Mouse (Mus musculus) cerebellum, adult 9-10 months (tissue): ENCODE data around the gene Rnf220.

ENCODE experiments used
- DNase-seq: peaks from one replicate; pipeline ENCODE4 v3.0.0; 2022

Gene Rnf220

DNA sequence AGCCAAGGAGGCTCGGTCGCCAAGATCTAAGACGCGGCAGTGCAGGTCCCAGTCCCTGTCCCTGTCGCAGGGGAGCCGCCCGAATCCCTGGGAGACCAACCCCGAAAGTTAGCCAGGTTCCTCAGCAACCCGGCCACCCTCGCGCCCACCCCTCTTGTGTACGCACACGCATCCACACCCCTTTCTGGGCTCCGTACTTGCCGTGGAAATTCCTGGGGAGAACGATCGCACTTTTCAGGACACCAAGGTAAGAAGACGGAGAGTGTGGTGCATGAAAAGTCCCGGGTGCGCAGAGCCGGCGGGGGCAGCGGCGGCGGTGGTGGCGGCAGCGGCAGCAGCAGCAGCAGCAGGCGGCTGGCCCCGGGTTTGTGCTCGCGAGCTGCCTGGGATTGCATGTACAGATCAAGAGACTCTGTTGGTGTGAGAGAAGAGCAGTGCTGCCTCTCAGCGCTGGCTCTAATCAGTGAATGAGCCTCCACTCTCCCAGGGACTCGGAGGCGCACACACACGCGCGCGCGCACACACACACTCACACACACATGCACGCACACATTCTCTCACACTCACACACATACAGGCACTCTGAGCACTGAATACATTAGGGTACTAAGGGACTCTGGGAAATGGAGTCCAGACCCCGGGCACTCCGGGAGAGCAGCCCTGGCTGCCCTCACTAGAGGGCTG is at the start of gene Rnf220:
TSS of gene Rnf220 (minus strand) at position 571 of the 684 bp plus-strand sequence.
- no peak for DNase-seq

DNA sequence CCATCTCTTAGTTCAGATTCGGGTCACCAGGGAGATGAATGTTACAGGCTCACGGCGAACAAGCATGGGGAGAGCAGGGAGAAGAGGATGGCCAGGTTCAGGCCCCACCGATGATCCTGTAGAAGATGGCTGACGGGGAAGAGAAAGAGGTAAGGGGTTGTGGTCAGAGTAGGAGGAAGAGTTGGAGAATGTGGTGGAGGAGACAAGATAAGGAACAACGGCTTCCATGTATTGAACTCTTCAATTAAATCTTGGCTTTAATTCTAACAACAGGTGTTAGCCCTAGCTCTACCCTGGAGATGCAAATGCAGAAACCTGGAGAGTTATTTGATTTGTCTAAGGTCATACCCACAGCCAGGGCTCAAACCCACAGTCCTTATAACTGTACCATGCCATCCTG is 49.8 kb upstream of the Rnf220 start:
- DNase-seq, result no peak

DNA sequence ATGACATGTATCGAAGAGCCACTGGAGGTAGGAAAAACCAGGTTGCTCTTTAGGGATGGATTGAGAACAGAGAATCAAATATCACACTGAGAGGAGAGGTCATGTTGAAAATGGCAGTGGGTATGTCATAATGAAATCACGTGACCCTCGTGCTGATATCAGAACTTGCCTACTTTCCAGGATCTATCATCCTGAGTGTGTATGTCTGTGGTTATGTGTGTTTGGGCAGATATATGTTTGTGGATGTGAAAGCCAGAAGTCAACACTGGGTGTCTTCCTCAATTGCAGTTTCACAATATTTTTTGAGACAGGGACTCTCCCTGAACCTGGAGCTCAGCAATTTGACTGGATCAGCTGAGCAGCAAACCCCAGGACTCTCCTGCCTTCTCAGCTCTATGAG is 48.6 kb upstream of the Rnf220 start:
- DNase-seq, result no peak

DNA sequence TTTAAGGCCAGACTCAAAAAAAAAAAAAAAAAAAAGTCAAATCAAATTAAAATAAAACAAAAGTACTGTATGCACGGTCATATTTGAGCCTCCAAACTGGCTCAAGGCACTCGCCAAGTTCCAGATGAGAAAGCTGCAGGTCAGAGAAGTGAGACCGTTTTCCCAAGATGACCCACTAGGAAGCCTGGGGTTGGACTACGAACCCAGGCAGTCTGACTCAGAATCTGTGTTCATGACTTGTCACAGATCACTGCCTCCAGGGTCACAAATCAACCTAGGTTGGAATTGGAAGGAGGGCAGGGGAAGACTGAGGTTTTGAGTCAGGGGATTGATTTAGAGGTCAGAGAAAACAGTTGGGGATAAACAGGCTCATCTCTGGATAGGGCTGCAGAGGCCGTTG is 43.7 kb upstream of the Rnf220 start:
- DNase-seq, result no peak

DNA sequence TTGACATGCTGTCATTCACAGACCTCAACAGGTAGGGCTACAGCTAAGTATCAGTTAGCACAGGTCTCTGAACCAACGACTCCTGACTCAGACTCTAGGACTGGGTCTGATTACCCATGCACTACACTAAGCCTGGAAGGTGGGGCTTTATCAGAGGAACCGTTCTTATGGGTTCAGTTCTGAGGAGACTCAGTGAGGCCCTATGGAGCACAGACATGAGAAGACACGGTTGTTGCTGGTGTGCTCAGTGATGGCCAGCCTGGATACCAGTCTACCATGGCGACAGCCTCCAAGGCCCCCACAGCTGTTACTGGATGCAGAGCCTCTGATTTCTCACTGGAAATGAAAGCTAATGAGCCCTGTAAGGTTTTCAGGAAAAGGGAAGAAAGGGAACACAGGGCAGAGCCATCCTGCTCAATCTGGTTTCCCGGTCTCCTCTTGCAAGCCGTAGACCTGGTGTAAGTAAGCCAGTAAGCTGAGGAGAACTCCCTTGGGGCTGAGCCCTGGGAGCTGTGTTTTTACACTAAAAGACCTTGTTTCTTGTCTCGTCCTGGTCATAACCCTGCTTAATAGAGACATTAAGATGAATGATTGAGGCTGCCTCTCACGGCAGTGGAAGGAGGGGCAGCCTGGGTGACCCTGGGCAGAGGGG is 42.6 kb upstream of the Rnf220 start:
- no peak for DNase-seq

DNA sequence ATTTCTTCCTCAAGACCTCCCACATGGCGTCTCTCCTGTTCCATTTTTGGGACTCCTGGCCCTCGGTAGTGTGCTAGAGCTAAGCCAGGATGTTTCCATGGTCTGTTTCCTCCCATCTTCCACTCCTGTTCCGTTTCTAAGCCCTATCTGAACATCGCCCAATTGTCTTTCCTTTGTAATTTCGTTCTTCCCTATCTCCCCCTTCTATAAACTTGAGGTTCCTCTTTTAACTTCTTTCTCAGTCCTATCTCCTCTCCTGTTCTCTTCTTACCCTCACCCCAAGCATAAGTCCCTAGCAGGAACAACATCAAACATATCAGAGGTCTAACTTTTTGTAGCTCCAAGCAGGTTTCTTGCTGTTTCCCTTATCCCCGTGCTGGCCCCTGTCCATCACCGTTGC is 40.1 kb upstream of the Rnf220 start:
- DNase-seq, result no peak

DNA sequence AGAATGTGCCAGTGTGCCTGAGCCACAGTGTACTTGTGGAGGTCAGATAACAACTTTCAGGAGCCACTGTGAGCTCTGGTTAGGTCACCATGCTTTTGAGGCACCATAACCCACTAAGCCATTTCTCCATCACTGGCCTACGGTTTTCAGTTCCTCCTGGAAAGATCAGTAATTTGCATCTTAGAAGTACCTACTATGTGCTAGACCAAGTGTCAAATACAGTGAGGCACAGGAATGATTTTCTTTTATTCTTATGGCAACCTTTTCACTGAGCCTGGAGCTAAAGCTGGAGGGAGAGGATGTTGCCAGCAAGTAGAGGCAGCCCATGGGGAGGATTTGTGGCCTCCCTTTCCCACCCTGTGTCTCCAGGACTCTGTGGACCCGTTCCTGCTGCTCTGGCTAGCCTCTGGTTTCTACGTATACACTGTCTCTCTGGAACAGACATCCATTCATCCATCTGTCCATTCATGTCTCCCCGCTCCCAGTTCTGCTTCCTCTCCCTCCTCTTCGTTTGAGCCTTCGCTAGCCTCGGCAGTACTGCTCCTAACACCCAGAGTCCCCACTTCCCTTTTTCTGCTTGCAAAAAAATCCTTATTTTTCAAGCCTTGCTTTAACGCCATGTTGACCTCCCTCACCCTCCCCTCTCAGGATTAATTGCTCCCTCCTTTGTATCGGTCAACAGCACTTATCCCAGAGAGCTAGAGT is 38.8 kb upstream of the Rnf220 start:
- no peak for DNase-seq

DNA sequence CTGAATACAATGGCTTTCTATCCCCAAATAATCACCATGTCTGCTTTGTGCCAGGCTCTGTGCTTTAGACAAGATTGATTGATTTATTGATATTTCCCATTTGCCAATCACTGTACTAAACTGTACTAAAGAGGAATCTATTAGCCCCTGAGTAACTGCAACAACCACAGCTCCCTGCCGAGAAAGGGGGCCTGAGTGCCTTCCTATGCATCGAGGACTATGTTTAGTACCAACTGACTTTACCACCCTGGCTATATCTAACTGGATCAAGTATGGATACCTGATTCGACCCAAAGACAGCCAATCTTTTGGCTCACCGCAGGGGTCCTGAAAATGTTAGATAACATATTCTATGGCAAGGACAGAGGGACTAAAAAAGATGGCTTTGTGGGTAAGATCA is 33.0 kb upstream of the Rnf220 start:
- no peak for DNase-seq

DNA sequence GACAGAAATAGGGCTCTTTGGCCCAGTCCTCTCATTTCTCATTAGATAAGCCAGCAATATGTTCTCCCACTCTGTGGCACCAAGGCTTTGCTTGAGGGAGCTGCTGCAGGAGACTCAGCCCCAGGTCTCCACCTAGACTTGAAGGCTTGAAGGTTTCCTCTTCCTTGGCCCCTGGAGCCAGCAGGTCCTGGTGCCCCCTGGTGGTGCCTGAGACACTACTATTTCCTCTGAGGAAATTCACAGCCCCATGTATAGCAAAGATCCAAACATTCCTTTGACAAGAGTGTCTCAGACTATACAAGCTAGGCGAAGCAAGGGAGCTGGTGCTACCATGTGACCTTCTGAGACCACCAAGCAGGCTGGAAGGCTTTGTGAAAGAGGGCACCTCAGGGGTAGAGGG is 31.1 kb upstream of the Rnf220 start:
- DNase-seq, result no peak

DNA sequence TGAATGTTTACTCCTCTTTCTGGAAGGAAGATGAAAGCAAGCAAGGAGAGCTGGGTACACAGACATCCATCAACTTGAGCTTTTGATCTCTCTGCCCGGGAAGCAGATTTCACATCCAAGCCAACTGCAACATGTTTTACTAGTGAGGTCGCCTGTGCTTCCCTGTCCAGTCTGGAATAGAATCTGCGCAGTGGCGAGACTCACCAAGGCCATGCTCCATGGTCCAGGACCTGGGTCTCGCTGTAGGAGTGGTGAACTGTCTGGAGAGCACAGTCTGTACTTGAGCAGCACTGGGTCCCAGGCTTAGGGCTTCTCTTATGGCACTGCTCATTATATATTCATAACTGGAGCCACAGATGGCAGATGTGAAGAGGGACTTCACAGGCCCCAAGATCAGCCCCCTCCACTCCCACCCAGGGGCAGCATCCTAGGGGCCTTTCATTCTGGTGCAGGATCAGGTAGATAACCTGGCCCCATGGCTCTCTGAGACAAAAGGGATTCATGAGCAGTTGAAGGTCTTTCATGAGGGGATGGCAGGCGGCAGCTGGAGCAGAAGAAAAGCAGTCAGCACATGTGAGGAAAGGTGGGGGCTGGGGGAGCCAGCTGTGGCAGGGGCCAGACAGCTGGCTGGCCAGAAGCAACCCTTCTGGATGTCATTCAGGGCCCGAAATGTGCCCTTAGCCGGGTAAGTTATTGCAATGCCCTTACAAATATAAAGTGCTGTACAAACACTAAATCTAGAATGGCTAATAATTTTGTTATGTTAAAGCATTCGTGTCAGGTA is 30.5 kb upstream of the Rnf220 start:
- DNase-seq, result no peak

DNA sequence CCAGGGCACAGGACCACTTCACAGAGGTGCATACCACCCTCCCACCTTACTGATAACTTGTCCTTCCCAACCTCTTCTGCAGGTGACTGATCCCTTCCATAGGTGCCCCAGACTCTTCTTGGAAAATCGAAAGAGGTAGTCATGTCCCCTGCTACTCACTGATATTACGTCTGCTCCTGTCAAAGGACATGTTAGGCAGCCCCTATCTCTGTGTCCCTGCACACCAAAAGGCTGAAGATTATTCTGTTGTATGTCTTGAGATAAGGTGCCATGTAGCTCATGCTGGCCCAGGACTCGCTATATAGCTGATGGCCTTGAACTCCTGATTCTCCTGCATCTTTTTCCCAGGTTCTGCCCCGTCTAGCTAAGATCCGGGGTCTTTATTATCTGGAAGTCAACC is 29.1 kb upstream of the Rnf220 start:
- DNase-seq, result no peak

DNA sequence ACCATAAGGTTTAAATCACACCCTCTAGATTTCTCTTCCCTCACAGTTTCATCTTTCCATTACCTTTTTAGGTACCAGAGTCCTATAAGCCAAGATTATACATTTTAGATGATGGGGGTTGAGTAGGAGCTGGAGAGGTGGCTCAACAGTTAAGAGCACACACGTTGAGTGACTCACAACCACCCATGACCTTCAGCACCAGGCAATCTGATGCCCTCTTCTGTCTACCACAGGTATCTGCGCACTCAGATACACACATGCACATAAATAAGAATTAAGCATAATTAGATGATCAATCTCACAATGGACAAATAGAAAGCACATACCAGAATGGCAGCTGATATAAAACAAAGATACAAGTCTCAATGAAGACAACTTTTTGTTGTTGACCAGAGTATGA is 24.5 kb upstream of the Rnf220 start:
- no peak for DNase-seq

DNA sequence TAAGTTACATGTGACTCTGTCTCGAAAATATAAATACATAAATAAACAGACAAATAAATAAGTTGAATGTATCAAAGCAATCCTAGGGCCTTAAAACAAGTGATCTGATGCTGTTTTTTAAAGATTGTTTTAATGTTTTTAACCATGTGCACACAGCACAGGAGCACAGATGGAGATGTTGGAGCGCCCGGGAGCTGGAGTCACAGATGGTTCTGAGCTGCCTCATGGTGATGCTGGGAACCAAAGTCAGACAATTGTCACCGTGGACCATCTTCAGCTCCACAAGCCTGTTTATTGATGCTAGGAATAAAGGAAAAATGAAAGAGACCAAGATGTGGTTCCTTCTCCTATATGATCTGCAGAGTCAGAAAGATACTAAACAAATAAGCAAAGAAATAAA is 21.4 kb upstream of the Rnf220 start:
- DNase-seq, result no peak

DNA sequence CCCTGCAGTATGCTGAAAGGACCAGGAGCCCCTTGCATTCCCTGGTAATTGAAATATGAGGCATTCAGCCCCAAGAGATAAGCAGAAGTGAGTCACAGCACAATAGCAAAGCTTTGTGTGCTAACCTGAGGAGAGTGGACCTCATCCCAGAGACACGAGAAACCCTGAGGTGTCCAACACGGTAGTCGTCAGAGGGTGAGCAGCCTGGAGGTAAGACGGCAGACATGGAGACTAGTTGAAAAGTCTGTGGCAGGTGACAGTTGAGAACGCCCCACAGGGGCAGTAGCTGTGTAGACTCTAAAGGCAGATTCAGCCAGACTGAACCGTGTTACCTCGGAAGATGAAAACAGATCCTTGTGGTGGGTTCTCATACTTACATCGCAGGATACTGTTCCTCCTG is 2.2 kb upstream of the Rnf220 start:
- DNase-seq, result no peak

DNA sequence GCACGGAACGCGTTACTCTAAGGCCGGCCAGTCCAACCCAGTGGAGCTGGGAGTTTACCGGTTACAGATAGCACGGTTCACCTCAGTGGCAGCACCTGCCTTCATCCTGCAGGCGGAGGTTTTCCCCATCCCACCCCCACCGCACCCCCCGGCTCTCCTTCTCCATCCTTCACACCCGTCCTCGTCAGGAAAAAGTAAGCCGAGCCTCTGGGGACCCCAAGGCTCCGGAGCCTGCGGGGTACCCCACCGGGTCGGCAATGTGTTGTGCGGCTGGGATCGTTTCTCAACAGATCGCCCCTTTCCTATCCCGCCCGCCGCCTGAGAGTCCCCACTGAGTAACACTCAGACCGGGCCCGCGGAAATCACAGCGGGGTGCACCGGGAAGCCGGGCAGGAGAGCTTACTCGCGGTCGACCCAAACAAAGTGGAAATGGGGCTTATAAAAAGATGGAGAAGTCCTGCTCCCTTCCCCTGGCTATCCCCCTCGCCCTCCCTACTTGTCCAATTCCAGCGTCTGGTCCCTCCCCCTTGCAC is 917 bp downstream of the Rnf220 start:
- DNase-seq, result no peak

DNA sequence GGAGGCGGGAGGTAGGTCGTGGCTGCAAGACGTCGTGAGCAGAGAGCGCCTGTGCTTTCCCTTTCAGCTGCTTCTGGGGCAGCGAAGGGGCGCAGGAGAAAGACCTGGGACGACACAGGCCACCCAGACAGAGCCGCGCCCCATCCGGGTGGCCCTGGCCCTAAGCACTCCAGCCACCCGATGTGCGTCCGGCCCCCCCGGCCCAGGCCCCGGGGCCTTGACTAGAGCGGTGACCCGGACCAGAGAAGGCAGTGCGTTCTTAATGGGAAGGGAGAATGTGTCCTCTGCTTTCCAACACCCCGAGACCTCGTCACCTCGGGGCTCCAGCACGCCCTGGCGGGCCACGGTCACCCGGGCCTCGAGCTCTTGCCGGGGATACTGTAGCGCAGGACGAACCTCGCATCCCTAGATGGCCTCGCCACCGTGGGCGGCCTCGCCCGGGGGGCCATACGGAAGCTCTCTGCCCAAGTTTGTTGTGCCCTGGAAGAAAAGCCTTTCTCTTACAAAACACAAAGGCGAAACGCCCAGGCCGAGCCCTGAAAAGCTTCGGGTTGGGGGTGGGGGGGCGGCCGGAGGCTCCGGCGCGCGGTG is 1.8 kb downstream of the Rnf220 start:
- no peak for DNase-seq

DNA sequence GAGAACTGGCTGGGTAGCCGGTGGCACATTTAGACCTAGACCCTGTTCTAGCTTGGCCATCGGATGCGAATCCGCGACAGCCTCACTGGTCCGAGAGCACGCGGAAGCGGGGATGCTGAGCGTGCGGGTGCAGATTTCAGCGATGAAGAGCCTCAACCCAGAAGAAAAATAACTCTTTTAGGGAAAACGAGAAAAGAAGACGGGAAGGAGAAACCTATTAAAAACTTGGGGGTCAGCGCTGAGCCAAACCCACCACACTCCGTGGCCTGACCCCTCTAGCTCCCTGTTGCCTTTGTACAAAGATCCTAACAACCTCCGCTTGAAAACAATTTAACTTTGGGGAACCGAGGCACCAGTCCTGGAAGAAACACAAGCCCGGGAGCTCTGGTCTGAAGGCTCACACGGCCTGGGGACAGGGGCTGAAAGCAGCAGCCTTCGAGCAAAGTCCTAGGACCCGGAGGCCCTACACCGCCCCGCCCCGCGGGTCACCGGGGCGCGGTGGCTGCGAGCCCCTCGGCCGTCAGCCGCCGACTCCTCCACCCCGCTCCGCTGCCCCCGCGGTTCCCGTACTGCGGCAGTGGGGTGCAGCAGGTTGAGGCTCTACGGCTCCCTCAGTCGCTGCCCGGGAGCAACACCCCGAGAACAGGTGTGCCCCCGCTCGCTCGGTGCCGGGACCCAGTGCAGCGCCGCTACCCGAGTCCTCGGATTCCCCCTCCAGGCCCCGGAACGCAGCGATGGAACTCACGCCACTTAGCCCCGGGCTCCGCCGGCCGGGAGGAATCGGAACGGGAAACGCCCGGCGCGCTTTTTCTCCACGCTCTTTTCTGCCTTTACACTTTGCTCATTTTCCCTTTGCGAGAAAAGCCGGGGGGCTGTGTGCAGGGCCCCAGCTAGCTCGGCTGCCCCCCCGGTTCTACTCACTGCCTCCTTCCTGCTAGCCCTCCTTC is 2.7 kb downstream of the Rnf220 start:
- no peak for DNase-seq

DNA sequence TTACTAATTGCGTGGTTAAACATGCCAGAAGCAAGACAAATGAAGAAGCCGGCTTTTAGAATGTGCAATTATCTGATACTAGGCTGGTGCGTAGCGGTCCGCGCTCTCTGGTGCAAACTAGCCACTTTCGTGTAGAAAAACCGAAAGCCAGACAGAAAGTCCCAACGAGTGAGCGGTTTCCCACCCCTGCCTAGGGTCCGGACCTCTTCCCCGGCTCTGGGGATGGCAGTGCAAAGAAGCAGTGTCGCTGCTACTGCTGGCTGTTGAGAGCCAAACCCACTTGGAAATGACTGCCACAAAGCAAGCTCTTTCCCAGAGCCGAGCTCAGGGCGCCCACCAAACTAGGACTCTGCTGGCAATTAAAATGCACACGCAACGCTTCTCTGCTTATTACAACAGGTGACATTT is 3.7 kb downstream of the Rnf220 start:
- DNase-seq, result no peak

DNA sequence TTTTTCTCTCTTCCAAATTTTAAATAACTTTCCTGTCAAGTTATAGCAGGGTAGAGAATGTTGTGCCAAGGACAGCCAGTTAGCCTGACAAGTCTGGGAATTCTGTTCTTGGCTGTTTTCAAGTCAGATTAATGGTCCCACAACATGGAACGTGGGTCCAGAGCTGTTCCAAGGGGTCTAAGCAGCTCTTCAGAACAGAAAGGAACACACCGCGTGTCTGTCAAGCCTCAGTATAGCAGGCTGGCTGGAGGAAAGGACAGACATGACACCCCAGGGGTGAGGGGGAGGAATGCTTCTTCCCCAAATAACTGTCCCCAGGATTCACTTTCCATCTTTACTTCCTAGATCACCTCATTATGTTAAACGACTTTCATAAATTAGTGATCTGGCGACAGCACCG is 5.0 kb downstream of the Rnf220 start:
- DNase-seq, result no peak

DNA sequence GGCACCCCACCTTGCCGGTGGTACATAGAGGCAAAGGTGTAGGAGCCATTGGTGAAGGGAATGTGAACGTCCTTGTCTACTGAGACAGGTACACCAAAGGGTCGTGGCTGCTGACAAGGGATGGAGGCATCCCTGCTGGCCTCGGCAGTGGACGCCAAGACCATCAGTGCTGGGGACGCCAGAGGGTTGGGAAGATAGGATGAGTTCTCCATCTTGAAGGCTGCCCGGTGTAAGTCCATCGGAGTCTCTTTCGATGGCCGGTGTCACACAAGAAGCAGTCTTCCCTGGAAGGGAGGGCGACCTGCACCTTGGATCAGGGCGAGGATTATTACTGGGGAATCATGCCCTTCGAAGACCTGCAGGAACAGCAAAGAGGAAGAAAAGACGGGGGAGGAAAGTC is 6.9 kb downstream of the Rnf220 start:
- DNase-seq, result no peak

DNA sequence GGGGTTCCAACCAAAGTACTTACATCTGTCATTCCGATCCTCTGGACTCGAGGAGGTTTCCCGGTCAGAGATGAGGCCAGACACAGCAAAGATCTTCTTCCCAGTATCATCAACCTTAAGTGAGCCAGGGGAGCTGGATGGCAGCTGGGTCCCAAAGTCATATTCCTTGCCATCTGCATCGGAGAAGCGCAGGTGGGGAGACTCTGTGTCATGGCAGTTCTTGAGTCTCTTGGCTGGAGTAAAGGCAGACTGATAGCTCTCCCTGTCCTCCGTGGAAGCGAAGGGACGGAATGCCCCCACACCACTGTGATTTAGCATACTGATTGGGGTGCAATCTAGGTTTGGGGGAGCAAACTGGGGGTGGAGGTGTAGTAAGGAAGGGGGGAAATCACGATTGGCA is 7.3 kb downstream of the Rnf220 start:
- DNase-seq, result no peak

DNA sequence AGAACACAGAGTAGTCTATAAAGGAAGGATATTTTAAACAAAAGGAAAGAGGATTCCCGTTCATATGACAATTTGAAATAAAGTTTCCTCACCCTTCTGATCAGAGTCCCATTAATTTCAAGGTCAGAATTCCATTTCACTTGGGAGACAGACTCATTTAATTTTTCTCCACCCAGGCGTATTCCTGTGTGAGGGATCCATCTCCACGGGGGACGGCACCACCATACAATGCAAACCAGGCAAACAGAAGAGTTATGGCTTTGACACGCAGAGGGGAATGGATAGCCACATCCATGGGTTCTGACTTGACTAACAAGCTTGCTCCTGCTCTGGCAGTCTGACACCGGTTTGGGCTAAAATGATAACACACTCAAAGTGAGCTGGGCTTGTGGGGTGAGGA is 9.4 kb downstream of the Rnf220 start:
- no peak for DNase-seq
